Mouse (Mus musculus) lung, adult 2 months (tissue): ENCODE data around the gene Hist2h3b.

Experiments used
- CTCF ChIP-seq: fragments of 200-500 bp; IDR thresholded peaks from 2 replicates; pipeline ENCODE4 v1.5.1; 2011; ENCODE audit warnings: mild to moderate bottlenecking, low read length, control low read depth; ENCODE audit not compliant: insufficient read depth
- POLR2A ChIP-seq: fragments of 200-500 bp; IDR thresholded peaks from 2 replicates; pipeline ENCODE4 v1.6.1; 2011; ENCODE audit warnings: low read depth, mild to moderate bottlenecking, control low read depth, low read length, borderline replicate concordance; ENCODE audit errors: extremely low read depth

DNA sequence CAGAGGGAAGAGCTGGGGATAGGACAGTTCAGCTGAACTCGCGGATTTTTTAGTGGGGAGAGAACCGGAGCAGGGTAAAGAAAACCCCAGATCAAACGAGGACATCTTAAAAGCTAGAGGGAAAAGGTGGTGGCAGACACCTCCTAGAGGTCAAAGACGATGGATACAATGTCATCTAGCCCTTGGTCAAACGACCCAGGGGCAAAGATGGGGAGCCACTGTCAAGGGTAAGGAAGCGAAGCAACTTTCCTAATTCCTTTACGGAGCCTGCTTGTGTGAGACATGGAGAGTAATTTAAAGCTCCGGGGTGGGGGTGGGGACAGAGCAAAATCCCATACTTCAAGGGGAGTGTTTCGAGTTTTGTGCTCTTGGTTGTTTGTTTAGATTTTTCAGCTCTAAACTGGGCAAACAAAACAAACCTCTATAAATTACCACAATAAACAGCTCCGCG is 49.2 kb upstream of the Hist2h3b start:
- TF ChIP-seq CTCF (no peak), POLR2A (no peak; the same call in 1 of the 2 replicates)
